Mouse (Mus musculus): ENCODE measurements around the gene Tmem102. TPM values are rescaled to one million over a fixed set of nuclear protein-coding genes. Genes with fewer than 3 reads are reported as not detected.

Gene Tmem102
- under 1 TPM in 2 of 4 experiments, not detected in 2; 0.16 to 0.20 TPM for total RNA-seq (2022)

DNA sequence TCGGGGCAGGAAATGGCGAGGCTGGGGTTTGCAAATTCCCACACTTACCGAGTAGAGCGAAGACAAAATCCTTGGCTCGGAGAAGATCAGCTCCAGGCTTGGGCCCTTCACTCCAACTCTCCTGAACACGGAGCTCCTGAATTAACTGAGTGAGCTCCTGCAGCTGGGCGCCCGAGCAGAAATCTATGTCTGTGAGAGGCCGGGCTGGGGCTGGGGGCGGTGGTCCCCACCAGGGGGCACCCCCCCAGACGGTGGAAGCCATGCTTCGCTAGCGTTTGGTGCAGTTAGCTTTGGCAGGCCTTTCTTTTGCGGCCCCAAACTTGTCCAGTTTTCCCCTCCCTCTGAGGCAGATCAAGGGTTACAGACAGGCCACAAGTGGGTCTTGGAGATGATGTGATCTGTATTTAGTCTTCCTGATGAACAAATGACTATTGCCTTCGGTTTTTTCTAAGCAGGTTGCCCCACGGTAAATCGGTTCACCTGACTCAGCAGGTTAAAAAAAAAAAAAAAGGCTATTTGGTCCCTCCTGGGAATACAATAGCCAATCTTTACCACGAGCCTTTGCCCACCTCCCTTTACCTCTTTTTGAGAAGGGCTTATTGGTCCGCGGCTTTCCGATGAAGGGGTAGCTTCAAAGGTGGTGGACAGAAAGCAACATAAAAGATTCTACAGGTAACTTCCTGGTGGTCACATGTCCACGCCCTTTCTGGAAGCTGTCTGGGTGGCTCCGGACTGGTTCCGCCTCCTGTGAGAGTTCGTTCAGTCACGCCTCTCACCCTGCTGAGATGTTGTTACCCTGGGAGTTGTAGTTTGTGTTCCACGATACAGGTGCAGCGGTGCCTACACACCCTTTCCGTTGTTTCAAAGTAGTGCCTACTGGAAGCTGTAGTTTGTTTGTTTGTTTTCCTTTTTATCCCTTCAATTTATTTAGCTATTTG, at the start of gene Tmem102:
Gene Tmem102 (minus strand): TSS at position 653 of the 938 bp plus-strand sequence.
- DNase-seq (ENCODE audit: low spot score in 2 of 2): no peak

GRCm38 (mm10) chr11:69854680-69855079, 49.3 kb upstream of the Tmem102 start:
- DNase-seq (ENCODE audit: low spot score in 2 of 2): no peak

- no peak for DNase-seq (ENCODE audit: low spot score in 2 of 2)
Observed at GRCm38 (mm10) chr11:69853994-69854393, 48.6 kb upstream of the Tmem102 start.

GRCm38 (mm10) chr11:69850754-69851153, 45.3 kb upstream of the Tmem102 start:
- no peak for DNase-seq (ENCODE audit: low spot score in 2 of 2)

- no peak for DNase-seq (ENCODE audit: low spot score in 2 of 2)
Observed at GRCm38 (mm10) chr11:69849884-69850283, 44.5 kb upstream of the Tmem102 start.

DNA sequence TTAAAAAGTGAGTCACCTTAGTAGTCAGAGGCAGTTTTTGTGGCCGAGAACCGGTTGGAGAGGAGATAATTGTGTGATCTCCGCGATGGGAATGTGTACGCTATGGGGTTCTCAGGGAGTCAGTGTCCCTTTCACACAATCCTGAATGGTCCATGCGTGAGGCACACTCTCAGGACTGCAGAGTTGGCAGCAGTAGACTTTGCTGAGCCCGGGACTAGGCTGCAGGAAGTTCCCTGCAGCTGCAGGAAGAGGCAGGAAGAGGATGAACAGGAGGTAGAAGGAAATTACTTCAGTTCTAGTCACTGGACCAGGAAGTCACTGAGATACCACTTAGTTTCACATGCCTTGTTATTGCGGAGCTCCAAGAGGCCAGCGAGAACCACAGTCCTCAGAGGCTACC, 43.7 kb upstream of the Tmem102 start:
- DNase-seq (ENCODE audit: low spot score in 2 of 2): no peak

GRCm38 (mm10) chr11:69848021-69848420, 42.6 kb upstream of the Tmem102 start:
- no peak for DNase-seq (ENCODE audit: low spot score in 2 of 2)

DNA sequence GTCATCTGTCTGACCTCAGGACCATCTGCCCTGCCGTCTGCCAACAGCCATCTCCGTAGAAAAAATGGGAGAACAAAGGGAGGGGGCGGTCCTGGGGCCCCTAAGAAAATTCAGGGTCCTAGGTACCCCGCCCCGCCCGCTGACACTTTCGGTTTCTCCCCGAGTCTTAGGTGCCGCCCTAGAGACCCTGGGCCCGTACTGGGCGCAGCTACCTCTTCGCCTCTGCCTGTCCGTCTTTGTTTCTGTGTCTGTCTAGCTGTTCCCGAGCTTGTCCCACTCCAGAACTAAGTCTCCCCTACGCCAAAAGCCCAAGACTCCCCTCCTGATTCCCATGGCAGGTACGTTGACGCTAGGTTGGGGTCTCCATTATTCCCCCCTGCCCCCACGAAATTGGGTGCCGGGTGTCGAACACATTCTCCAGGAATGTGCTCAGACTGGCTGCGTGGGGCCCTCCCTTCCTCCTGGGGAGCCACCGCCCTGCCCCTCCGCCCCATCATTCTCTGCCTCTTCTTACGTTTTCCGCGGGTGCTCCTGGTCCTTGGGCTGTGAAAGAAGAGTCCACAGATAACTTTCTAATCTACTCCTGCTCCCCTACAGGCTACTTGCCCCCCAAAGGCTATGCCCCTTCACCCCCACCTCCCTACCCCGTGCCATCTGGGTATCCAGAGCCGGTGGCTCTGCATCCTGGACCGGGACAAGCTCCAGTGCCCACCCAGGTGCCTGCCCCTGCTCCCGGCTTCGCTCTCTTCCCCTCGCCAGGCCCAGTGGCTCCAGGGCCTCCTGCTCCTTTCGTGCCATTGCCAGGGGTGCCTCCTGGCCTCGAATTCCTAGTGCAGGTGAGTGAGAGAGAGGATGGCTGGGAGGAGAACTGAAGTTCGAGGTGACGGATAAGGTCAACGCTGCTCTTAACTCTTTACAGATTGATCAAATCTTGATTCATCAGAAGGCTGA, 41.6 kb upstream of the Tmem102 start:
- no peak for DNase-seq (ENCODE audit: low spot score in 2 of 2)

DNA sequence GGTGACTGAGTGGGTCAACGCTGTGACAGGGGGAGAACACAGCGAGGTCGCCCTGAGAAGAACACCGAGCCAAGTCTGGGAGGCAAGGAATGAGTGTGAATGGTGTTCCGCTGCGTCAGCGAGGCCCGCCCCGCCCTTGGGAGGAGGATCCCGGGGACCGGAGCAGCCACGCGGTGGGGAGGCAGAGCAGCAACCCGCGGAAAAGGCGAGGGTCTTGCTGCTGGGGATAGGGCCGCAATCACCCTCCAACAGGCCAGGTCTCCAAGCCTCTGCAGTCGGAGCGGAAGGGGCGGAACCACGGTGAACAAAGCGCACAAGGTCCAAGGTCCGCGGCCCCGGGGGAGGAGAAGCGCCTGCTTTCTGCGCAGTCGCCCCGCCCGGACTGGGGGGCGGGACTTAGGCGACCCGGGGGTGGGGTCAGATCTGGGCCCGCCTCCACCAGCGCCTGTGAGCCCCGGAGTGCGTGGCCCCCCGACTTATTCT, 40.8 kb upstream of the Tmem102 start, which contains the start of gene Plscr3:
Gene Plscr3 (plus strand): TSS at position 179 of the 483 bp plus-strand sequence.
- peak; percentile 75 to 82 for DNase-seq (ENCODE audit: low spot score in 2 of 2)

GRCm38 (mm10) chr11:69838714-69839104, 33.3 kb upstream of the Tmem102 start:
- no peak for DNase-seq (ENCODE audit: low spot score in 2 of 2)

- peak; percentile 94 to 98 for DNase-seq (ENCODE audit: low spot score in 2 of 2)
Observed at GRCm38 (mm10) chr11:69837952-69838713, 32.7 kb upstream of the Tmem102 start, which contains the start of gene Tmem256. TSS of gene Tmem256 (plus strand) at chr11:69838514.

- DNase-seq (ENCODE audit: low spot score in 2 of 2): peak in 1 of 2 experiments; percentile 37
Observed at GRCm38 (mm10) chr11:69837604-69837951, 32.2 kb upstream of the Tmem102 start, which contains the start of gene Nlgn2. TSS of gene Nlgn2 (minus strand) at chr11:69837784.

DNA sequence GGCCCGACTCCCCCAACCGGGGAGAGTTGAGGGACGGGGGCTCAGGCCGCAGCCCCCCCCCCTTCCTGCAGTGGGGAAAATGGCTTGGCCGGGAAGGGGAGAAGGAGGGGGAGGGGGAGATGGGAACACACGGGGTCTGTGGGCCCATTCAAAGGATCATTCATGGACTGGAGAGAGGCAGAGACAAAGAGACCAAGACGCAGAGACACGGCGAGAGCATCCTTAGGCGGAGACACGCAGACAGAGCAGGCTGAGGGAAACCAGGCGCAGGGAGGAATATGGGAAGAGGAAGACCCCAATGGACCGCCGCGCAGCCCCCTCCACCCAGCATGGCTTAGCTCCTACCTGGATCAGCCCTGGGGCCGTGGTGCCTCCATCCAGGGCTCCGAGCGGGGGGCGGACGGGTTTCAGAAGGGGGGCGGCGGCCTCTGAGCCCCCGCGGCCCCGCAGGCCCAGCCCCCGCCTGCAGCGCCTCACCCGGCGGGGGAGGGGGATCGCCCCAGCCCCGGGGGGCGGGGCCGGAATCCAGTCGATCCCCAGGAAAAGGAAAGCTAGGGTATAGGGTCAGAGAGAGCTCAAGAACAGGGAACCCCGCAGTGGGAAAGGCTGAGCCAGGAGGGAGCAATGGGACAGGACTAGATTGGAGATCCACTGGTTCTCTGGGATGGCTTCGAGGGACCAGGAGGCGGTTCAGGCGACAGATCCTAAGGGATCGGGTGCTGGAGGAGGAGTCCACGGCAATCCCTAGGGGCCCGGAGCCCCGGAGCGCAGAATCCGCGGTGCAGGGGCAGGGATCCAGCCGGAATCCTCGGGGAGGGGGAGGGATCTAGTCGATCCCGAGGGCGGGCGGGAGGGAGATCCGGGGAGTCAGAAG, 31.5 kb upstream of the Tmem102 start:
- DNase-seq (ENCODE audit: low spot score in 2 of 2): peak in 1 of 2 experiments; percentile 46

- DNase-seq (ENCODE audit: low spot score in 2 of 2): no peak
Observed at GRCm38 (mm10) chr11:69835966-69836335, 30.5 kb upstream of the Tmem102 start.

DNA sequence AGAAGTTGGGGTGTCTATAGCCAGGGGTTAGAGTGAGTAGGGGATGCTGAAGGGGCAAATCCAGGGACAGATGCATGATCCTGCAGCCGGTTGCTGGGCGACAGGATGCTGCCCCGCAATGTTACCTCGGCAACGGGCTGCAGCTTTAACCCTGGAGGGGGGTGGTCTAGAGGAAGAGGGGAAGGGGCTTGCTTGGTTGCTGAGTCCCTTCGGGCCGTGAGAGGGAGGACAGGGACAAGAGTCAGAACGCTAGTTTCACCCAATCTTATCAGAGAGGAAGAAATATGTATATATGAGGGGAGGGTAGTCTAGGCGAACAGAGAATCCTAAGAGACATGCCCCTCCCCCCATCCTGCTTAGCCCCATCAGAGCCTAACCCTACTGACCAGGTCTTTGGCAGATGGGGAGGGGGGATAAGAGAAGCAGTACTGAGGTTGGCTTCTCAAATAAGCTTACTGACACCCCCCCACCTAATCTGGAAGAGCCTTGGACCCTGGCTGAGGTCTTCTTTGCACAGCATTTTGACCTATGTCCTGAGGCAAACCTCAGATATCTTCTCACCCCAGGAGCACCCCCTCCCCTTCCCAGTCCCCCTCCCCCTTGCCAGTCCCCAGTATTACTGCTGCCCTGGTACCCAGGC, 30.0 kb upstream of the Tmem102 start:
- no peak for DNase-seq (ENCODE audit: low spot score in 2 of 2)

- peak in 1 of 2 experiments; percentile 29 for DNase-seq (ENCODE audit: low spot score in 2 of 2)
Observed at GRCm38 (mm10) chr11:69834001-69834549, 28.7 kb upstream of the Tmem102 start.

- DNase-seq (ENCODE audit: low spot score in 2 of 2): no peak
Observed at GRCm38 (mm10) chr11:69833554-69833953, 28.1 kb upstream of the Tmem102 start.

DNA sequence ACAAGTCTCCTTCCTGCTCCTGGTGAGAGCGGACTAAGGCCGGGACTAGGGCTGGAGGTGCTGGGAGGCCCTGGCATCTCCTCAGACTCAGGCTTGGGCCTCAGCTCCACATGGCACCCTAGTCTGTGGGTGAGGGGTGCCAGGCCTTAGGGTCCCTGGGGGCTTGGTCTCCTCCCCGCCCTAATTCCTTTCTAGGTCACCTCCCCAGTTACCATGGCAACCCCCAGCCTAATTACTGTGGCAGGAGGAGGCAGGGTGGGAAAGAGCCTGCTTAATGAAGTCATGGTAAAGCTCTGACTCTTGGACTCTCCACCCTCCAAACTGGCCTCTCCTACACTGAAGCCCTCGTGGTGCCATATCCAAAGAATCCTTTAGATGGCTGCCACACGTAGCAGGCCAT, 23.4 kb upstream of the Tmem102 start:
- no peak for DNase-seq (ENCODE audit: low spot score in 2 of 2)

DNA sequence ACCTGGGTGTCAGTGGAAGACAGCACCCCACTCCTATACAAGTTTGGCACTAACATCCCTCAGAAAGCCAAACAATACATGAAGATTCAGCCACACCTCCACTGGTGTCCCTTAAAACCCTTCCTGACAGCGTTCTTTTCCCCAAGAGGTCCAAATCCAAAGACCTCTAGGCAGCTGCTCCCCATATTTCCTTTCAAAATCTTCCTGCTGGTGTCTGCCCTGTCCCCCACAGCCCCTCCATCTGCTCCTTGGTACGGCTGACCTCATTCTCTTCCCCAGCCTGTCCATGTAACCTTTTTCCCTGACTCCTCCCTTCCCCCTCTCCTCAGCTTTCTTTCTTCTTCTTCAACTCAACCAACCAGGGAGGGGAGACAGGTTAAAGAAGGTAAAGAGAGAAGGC, 18.0 kb upstream of the Tmem102 start:
- DNase-seq (ENCODE audit: low spot score in 2 of 2): no peak
